Mouse (Mus musculus): Measurements from ENCODE around the gene Svbp. TPM values are rescaled to one million over a fixed set of nuclear protein-coding genes. Genes with fewer than 3 reads are reported as not detected.
A peak's percentile ranks its signal among the peaks of the same experiment; 100 is the strongest.

The Svbp gene
- polyA plus RNA-seq, 1 experiment from 2014 or later: 136 TPM

DNA sequence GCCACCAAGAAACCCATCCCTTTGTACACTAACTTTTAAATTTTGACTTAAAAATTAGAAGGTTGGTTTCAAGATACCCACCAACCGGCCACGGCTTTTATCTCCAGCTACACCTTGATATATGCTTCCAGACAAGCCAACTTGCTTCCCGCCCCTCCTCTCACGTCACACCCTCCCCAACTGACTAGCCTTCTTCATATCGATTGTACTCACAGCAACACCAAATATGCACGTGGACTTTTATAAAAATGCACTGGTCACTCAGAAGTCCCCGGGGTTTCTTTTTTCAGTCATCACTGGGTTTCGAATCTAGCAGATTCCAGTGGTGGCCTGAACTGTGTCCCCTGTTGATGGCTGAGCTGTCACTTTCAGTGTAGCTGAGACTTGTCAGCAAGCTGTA lies 4.5 kb upstream of the Svbp start:
- DNase-seq (ENCODE audit: low spot score): no peak

DNA sequence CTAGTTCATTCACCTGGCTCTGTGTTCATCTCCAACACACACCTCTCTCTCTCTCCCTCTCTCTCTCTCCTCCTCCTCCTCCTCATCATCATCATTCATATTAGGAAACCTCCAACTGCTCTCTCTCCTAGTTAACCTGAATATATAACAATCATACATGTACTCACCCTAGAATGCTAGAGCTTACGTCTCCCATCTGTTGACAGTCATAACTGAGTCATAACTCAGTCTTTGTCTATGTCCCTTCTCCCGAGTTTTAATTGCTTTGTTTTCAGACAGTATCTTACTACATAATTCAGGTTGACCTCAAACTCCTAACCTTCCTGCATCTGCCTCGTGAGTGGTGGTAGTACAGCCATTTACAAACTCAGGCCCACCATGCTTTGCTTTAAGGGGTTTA lies 3.8 kb upstream of the Svbp start:
- no peak for DNase-seq (ENCODE audit: low spot score)

DNA sequence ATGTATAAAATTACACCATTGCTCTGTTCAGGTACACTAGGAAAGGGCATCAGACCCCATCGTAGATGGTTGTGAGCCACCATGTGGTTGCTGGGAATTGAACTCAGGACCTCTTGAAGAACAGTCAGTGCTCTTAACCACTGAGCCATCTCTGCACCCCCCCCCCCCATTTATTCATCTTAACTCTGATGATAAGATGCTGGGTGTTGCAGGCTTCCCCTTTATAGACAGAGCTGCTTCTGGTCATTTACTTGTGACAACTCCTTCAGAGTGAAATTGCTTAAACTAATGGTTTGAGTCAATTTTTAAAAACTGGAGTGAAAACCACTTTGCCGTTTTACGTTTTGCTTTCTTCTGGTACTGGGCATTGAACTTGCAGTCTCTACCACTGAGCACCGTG lies 2.3 kb upstream of the Svbp start:
- DNase-seq (ENCODE audit: low spot score): no peak

DNA sequence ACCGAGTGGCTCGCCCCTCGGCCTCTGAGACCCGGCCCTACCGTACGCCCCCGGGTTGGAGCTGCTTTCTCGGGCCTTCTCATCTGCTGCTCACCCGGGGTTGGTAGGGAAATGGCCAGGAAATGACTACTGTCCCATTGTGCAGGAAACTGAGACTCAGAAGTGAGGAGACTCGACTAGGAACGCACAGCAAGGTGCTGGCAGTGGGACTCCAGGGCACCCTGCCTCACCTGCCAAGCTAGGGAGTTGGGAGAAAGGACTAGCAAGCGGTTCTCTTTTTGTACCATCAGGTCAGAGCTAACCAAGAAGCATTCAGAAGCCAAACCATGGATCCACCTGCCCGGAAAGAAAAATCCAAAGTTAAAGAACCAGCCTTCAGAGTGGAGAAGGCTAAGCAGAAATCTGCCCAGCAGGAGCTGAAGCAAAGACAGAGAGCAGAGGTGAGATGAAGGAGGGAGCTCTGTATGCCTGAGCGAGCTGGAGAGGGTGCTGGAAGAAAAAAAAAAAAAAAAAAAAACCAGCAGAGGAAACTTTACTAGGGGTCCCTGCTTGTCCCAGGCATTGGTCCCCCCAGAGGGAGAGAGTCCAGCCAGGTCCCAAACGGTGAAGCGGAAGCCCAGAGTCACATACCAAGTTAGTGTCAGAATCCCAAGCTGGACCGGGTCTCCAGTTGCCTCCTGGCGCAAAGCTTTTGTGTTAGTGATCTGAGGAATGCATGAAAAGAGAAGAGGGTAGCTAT lies 645 bp downstream of the Svbp start:
- DNase-seq (ENCODE audit: low spot score): no peak

DNA sequence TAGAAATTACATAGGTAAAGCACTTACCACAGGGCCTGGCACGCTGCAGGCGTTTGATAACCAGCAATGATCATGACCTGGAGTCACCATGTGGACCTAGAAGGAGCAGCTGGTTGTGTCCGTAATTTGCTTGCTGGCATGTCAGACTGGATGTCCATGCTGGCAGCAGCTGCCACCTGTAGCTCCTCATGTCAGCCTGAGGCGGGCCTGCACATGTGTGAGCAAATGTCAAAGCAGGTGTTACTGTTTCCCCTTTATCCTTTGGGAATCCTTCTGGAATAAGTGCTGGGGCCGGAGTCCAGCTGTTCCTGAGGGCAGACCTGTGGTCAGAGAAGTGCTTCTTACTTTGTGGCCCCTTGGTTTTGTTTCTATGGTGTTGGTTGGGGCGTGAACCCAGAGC lies 3.0 kb downstream of the Svbp start:
- no peak for DNase-seq (ENCODE audit: low spot score)

DNA sequence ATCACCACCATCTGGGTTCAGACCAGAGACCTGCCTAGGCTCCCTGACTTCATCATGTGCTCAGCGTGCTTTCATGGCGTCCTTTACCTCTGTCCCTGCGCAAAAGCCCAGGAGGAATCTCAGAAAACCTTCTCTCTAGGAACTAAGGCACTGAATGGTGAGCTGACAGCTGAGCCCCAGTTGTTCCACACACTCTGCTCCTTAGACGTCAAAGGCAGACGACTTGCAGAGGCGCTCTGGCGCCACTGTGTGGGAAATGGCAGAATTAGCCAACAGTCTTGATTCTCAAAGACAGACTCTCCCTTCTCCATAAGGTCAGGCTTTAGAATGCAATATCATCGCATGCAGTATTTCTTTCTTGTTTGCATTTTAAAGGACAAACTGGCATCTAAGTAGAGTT lies 9.6 kb downstream of the Svbp start:
- DNase-seq (ENCODE audit: low spot score): peak; percentile 58

DNA sequence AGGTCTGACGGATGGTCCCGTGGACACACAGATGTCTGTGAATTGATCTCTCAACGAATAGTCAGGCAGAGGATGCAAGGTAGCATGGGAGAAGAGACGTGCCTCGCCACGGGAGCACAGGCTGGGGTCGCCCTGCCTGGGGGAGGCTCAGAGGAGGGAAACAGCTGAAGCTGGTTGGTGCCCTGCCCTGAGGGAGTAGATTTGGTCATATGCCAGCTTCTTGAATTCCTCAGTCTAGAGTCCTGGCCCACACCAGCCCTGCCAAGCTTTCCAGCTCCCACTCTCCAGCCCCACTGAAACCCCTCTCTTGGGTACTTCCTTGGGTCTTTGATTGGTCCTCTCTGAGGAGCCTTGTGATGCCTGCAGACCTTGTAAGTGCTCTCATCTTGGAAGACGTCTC lies 21.6 kb downstream of the Svbp start:
- DNase-seq (ENCODE audit: low spot score): no peak

DNA sequence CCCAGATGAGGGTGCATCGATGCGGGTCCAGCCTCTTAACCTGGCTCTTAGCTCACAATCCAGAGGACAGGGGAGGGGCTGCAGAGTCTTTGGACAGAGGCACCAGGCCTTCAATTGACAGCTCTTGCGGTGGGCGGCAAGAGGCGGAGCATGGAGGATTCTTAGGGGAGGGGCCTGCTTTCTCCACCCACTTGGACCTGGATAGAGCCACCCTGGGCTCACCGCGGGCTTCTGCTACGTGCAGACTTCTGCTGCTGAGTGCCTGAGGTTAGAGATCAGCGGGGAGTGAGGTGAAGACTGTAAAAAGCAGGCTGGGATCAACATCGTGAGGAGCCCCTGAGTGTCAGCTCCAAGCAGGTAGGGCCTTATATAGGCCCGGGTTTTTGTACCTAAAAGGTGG lies 23.1 kb downstream of the Svbp start, which contains the start of gene Tmem269:
Gene Tmem269, minus strand, starts transcription at position 49 of the 400 bp plus-strand sequence.
- DNase-seq (ENCODE audit: low spot score): no peak

DNA sequence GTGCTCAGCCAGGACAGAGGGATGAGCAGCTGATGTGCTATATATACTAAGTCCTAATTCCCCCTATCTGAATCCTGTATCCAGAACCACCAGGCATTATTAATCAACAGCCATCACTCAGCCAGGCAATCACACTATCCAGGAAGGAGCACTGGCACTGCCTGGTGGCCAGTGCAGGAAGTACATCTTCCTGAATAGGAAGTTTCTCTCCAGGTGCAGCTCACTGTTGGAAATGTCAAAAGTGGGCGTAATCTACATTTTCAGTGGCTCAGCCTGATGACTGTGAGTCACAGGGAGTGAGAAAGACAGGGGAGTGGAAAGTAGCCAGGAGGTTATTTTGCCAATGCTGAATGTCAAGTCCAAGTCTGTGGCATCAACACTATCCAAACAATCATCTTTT lies 28.6 kb downstream of the Svbp start:
- peak; percentile 13 for DNase-seq (ENCODE audit: low spot score)

DNA sequence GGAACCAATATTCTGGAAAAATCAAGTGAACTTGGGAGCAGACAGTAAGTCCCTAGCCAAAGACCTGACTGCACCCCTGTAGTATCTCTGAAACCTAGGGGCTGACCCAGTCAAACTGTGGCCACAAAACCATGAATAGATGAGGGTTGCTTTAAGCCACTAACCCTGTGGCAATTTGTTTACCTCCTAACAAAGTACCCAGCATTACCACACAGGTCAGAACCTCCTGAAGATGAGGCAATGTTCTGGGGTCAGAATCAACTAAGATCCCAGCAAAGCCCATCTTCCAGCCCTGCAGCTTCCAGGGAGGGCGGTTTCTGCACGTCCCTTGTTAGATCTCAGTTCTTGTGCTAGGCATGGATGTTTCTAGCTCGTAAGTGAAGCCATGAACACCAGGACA lies 29.4 kb downstream of the Svbp start:
- DNase-seq (ENCODE audit: low spot score): no peak

DNA sequence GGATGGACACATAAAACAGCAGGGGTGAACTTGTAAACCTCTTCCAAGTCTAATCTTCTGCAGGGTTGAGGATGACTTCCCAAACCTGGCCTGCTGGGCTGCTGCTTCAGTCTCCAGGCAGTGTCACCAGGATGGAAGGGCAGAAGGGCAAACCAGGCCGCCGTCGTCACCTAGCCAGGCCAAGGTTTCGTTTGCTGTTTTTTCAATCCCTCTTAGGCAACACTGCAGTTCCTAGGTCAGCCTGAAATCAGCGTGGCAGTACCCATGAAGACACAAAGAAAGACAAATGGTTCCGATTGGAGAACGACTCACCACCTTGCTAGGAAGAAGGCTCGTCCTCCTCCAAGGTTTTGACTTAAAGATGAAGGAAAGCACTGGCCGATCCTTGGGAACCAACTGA lies 30.6 kb downstream of the Svbp start:
- no peak for DNase-seq (ENCODE audit: low spot score)

DNA sequence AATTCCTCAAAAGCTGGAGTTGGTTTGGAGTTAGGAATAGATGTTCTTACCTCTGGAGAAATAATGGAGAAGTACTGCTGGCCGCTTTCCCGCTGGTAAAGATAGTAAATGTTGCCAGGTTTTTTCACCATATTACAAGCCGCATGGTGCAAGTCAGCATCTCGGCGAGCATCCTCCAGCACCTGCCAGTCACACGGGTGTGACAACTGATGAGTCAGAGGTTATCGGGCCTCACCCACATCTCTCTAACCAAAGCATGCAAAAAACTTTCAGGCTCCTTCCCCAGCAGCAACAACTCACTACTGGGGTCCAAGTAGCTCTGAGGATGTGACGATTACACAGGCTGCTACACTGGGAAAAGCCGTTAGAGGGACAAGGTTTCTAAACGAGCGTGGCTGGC lies 31.6 kb downstream of the Svbp start:
- no peak for DNase-seq (ENCODE audit: low spot score)

DNA sequence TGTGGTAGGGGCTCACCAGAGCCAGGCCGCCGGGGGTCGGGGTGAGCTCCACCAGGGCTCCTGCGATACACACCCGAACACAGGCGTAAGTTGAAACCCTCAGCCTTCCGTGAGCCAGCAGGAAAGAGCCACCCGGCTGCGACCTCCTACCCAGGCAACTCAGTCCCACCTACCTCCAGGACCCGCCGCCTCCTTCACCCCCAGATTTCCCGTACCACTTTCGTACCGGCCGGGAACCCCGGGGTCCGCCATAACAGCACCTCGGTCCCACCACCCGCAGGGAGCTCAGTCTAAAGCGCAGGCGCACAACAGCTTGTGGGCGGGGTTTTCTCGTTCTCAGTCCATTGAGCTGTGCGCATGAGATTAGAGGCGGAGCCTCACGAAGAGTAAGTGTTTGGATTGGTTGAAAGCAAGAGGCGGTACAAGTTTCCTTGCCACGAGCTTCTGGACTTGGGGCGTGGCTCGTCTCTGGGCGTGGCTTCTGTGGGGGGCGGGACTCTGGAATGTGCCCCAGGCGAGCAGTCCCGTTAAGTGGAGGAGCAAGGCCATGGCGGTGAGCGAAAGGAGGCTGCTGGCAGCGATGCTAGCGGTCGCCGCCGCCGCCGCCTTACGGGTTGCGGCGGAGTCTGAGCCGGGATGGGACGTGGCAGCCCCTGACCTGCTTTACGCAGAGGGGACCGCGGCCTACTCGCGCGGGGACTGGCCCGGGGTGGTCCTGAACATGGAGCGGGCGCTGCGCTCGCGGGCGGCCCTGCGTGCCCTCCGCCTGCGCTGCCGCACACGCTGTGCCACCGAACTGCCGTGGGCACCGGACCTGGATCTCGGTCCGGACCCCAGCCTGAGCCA lies 37.5 kb downstream of the Svbp start, which contains the start of the genes AU022252 and P3h1:
Gene AU022252, minus strand, starts transcription at position 303 of the 846 bp plus-strand sequence.
Gene P3h1, plus strand, starts transcription at position 506 of the 846 bp plus-strand sequence.
- peak; percentile 100 for DNase-seq (ENCODE audit: low spot score)

DNA sequence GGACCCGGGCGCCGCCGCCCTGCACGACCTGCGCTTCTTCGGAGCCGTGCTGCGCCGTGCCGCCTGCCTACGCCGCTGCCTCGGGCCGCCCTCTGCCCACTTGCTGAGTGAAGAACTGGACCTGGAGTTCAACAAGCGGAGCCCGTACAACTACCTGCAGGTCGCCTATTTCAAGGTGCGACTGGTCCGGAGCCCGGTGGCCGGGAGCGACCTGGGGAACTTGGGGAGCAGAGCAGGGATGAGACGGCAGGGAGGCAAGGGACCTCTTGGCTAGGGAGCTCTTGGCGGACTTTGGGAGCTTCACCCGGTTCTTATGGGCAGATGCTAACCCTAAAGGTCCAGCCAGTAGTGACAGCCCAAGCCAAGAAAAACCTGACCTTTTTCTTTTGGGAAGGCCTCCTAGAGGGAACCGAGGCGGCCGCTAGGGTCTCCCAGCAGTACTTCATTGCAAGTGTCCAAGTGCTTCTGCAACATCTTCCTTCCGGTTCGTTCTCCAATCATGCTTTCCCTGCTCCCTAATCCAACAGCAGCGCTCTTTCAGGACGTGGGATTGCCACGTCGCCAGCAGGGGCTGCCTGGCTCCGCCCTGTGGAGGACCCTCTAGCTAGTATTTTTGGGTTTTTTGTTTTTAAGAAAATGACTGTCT lies 38.3 kb downstream of the Svbp start:
- peak; percentile 23 for DNase-seq (ENCODE audit: low spot score)

DNA sequence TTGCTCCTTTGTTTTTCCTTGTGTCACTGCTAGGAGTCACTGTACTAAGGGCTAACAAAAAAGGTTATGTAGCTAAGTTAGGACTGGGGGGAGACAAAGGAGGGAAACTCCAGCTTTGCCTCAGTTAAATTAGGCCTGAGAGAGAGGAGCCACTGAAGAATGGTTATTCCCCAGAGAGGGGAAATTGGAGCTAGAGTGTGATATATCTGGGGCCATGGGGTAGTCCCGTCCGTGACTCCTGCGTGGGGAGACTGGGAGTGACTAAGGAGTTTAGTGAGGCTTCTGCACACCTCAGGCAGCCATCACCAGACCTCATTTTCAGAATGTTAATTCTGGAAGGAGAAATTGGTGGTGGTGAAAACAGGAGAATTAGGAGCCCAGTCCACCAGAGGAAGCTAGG lies 39.2 kb downstream of the Svbp start:
- DNase-seq (ENCODE audit: low spot score): no peak

DNA sequence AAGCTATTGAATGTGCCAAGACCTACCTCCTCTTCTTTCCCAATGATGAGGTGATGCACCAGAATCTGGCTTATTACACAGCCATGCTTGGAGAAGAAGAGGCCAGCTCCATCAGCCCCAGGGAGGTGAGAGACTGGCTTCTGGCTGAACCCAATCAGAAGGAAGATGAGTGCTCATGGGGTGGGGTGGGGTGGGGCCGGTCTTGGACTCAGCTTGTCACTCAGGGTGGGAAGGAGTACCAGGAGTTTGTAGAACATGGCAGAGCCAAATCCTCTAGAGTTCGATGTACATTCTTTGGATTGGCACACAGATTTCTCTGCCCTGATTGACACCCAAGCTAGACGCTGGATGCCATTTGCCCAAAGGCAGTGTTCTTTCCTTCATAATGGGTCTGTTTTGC lies 43.6 kb downstream of the Svbp start:
- DNase-seq (ENCODE audit: low spot score): no peak

DNA sequence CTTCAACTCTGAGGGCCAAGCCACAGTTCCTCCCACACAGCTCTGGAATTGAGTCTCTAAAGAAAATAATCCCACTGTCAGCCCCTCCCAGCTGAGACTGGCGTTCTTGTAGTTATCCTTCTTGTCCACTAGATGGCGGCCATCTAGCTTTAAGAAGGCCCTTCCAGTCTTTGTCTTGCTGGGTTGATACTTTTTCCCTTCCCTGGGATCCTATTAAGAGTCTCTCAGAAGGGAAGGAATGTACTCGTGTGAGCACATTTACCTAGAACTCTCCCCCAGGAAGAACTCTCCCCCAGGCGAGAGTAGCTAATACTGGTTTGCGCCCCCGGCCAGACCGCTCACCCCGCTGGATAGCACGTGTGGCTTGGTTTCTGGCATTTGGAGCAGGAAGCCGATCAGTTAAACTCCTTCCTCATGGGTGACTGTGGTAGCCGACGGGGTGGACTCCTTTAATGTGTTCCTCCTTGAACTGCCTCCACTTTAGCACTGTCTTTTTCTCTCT lies 44.1 kb downstream of the Svbp start:
- peak; percentile 75 for DNase-seq (ENCODE audit: low spot score)

DNA sequence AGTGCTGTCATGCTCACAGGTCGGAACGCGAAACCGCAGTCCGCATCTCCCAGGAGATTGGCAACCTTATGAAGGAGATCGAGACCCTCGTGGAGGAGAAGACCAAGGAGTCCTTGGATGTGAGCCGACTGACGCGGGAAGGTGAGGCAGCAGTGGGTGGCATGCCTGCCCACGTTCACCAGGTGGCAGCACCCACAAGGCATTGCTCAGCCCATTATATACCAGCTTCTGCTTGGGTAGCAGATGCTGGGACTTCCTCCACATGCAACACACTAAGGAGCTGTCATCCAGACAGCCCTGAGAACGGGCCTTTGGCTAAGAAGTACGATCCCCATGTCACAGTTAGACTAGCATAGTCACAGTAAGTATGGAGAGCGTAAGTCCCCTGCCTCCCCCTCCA lies 46.6 kb downstream of the Svbp start:
- DNase-seq (ENCODE audit: low spot score): peak; percentile 21

DNA sequence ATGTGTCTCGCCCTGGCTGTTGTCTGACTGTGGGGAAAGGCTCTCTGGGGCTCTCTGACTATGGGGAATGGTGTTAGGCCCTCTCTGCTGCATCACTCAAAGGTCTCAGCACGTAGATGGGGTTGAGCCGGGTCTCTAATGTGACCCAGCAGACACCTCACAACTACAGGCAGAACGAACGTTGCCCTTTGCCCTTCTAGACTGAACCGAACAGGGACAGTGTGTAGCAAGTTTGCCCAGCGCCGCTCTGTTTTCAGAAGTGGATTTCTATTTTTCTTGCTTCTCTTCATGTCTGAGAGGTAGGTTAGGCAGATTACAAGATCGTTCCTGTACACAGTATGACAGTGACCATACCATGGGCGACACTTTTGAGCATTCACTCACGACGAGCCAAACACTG lies 47.5 kb downstream of the Svbp start:
- no peak for DNase-seq (ENCODE audit: low spot score)

DNA sequence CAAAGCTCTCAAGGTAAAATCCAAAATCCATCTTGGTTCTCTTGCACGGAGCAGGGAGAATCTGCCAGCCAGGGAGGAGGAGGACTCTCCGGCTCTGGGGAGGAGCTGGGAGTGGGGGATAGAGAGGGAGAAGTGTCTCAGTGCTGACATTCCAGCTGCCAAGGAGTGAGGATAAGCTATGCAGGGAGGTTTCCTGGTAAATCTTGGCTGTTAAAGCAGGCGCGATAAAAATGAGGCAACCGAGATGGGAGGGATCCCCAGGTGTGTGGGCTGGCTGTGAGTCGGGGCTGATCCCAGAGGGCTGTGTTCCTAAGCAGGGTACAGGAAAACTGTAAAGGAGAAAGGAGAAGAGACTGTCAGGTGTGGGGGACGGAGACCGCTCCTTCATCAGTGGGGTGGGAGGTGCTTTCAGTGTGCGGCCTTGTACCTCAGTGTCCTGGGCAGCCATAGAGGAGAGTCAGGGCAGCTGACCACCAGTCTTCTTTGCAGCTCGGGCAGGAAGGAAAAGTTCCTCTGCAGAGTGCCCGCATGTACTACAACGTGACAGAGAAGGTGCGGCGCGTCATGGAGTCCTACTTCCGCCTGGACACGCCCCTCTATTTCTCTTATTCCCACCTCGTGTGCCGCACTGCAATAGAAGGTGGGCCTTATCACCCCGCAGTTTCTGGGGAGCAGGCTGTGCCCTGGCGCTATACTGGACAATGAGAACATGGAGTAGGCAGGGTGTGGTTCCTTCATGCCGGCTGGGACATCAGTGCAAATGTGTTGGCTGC lies 49.5 kb downstream of the Svbp start:
- no peak for DNase-seq (ENCODE audit: low spot score)

DNA sequence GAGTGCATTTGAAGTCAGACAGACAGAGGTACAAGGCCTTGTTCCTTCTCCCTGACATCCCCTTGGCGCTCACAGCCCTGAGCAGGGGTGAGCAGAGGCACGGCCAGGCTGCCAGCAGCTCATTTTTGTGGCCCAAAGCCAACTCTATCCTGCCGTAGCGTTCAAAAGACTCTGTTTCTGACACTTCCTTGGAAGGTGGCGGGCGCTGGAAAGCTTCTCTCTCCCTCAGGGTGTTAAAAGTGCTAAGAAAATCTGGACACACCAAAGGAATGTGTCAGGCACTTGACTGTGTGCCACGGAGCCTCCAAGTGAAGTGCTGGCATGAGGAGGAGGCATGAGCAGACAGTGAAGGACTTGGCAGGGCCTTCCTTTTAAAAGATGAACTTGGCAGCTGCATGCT lies 50.5 kb downstream of the Svbp start:
- DNase-seq (ENCODE audit: low spot score): no peak

All from thymus, postnatal 0 days (tissue).